Mouse (Mus musculus) ES-E14 (cell line): ENCODE measurements around the gene Ccdc110.

ENCODE experiments used
- HCFC1 ChIP-seq: IDR thresholded peaks from 2 replicates; pipeline ENCODE4 v1.6.1; 2012; ENCODE audit warnings: low read length, inconsistent platforms, borderline replicate concordance; ENCODE audit not compliant: insufficient read depth
- MAFK ChIP-seq: IDR thresholded peaks from 2 replicates; pipeline ENCODE4 v1.6.1; 2014; ENCODE audit warnings: mild to moderate bottlenecking, low read depth, low read length, inconsistent platforms; ENCODE audit not compliant: insufficient read depth
- ZC3H11A ChIP-seq: IDR thresholded peaks from 2 replicates; pipeline ENCODE4 v1.6.1; 2012; ENCODE audit warnings: low read depth, mild to moderate bottlenecking, inconsistent platforms, low read length, borderline replicate concordance

- no peak for TF ChIP-seq HCFC1
- TF ChIP-seq ZC3H11A, result no peak
- no peak for TF ChIP-seq MAFK
These were observed 15.5 kb upstream of the Ccdc110 start for GRCm38 (mm10) chr8:45918891-45919290.
